Mouse (Mus musculus): ENCODE measurements at regions not wholly inside any gene's neighbourhood (a gene's known extent, or its start where the extent isn't known, plus 50 kb on each side); places are given as distances from the start of the nearest gene placed in this dataset.

- TF ChIP-seq POLR2A (IDR thresholded peaks at IDR 0.05; ENCODE audit: low read depth, low read length) (no peak), CTCF (conservative IDR thresholded peaks at IDR 0.05; ENCODE audit: insufficient read depth, insufficient read length, low read depth, low read length) (no peak)
Measured at GRCm38 (mm10) chr16:29996139-29997069, 67.8 kb upstream of the Hes1 start.

Measured in kidney, adult 2 months (tissue).